Mouse (Mus musculus) small intestine, adult 2 months (tissue): ENCODE measurements around the gene Mxd3.

Experiments
- CTCF ChIP-seq: fragments of 200-500 bp; IDR thresholded peaks from 2 replicates; pipeline ENCODE4 v1.5.1; 2012; ENCODE audit warnings: low read depth, mild to moderate bottlenecking, control low read depth, inconsistent platforms, low read length, moderate library complexity, mixed read lengths; ENCODE audit not compliant: insufficient replicate concordance, insufficient read length; ENCODE audit errors: extremely low read depth
- POLR2A ChIP-seq: fragments of 200-500 bp; IDR thresholded peaks from 2 replicates; pipeline ENCODE4 v1.6.1; 2012; ENCODE audit warnings: low read depth, mild to moderate bottlenecking, control low read depth, inconsistent platforms, low read length, moderate library complexity

DNA sequence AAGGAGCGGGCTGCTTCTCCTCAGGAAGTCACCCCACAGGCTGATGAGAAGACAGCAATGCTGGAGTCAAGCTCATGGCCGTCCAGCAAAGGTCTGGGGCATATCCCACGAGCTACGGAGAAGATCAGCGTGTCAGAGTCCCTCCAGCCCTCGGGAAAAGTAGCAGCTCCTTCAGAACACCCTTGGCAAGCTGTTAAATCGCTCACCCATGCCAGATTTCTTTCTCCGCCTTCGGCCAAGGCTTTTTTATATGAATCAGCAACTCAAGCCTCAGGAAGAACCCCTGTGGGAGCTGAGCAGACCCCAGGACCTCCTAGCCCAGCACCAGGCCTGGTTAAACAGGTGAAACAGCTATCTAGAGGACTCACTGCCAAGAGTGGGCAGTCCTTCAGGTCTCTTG, 16.6 kb downstream of the Mxd3 start:
- no peak for TF ChIP-seq POLR2A
- TF ChIP-seq CTCF = no peak
